Mouse (Mus musculus): ENCODE measurements at regions not wholly inside any gene's neighbourhood (a gene's known extent, or its start where the extent isn't known, plus 50 kb on each side); places are given as distances from the start of the nearest gene placed in this dataset.
"Not testable (repeated sequence)": the region's sequence is repeated elsewhere in the genome, so short reads cannot be mapped to it uniquely, and the experiment has no call there.

- Histone ChIP-seq H3K4me1 (ENCODE audit: control insufficient read depth, insufficient read depth, low read length) (no peaks in the 10 kb centered on the region), H3K9ac (ENCODE audit: low read length) (no peak overlapping the region), H3K27ac (replicated peaks; ENCODE audit: low read depth, low read length) (no peak overlapping the region), H3K27me3 (ENCODE audit: control insufficient read depth, insufficient read depth, low read length) (no peaks in the 10 kb centered on the region), H3K4me3 (ENCODE audit: low read depth, low read length) (no peak overlapping the region), H3K4me2 (ENCODE audit: low read depth, severe bottlenecking) (no peak overlapping the region), H3K36me3 (ENCODE audit: control insufficient read depth, insufficient read depth, low read length) (no peaks in the 10 kb centered on the region), H3K9me3 (ENCODE audit: control insufficient read depth, low read length) (no peaks in the 10 kb centered on the region)
- 92% methylated on average over 13 of the region's 13 CpGs for WGBS
- no peak for DNase-seq (ENCODE audit: low spot score)
- no peak for ATAC-seq (ENCODE audit: insufficient number of reproducible peaks, low FRiP score, low TSS enrichment, low read depth)
Measured at GRCm38 (mm10) chr8:88064414-88065110, 54.0 kb upstream of the Cnep1r1 start.

GRCm38 (mm10) chr8:88059107-88059506 lies 59.5 kb upstream of the Cnep1r1 start:
- not testable (repeated sequence) for H3K4me3 ChIP-seq (ENCODE audit: low read depth, low read length); ATAC-seq (ENCODE audit: insufficient number of reproducible peaks, low FRiP score, low TSS enrichment, low read depth); H3K9ac ChIP-seq (ENCODE audit: low read length); H3K4me1 ChIP-seq (ENCODE audit: control insufficient read depth, insufficient read depth, low read length); H3K4me2 ChIP-seq (ENCODE audit: low read depth, severe bottlenecking); H3K9me3 ChIP-seq (ENCODE audit: control insufficient read depth, low read length); H3K36me3 ChIP-seq (ENCODE audit: control insufficient read depth, insufficient read depth, low read length); DNase-seq (ENCODE audit: low spot score); H3K27ac ChIP-seq (replicated peaks; ENCODE audit: low read depth, low read length); H3K27me3 ChIP-seq (ENCODE audit: control insufficient read depth, insufficient read depth, low read length)
- 95% methylated on average over 1 of the region's 1 CpGs for WGBS

GRCm38 (mm10) chr8:88057686-88058234 lies 60.8 kb upstream of the Cnep1r1 start:
- Histone ChIP-seq H3K4me3 (ENCODE audit: low read depth, low read length) (no peak overlapping the region), H3K36me3 (ENCODE audit: control insufficient read depth, insufficient read depth, low read length) (no peaks in the 10 kb centered on the region), H3K9ac (ENCODE audit: low read length) (no peak overlapping the region), H3K27ac (replicated peaks; ENCODE audit: low read depth, low read length) (no peak overlapping the region), H3K27me3 (ENCODE audit: control insufficient read depth, insufficient read depth, low read length) (no peaks in the 10 kb centered on the region), H3K4me1 (ENCODE audit: control insufficient read depth, insufficient read depth, low read length) (no peaks in the 10 kb centered on the region), H3K4me2 (ENCODE audit: low read depth, severe bottlenecking) (no peak overlapping the region), H3K9me3 (ENCODE audit: control insufficient read depth, low read length) (no peaks in the 10 kb centered on the region)
- ATAC-seq (ENCODE audit: insufficient number of reproducible peaks, low FRiP score, low TSS enrichment, low read depth) (no peak), DNase-seq (ENCODE audit: low spot score) (no peak)
- WGBS: 91% methylated on average over 7 of the region's 7 CpGs

GRCm38 (mm10) chr8:88050651-88051050 lies 67.9 kb upstream of the Cnep1r1 start:
- Histone ChIP-seq H3K36me3 (ENCODE audit: control insufficient read depth, insufficient read depth, low read length) (no peaks in the 10 kb centered on the region), H3K27ac (replicated peaks; ENCODE audit: low read depth, low read length) (no peak overlapping the region), H3K4me1 (ENCODE audit: control insufficient read depth, insufficient read depth, low read length) (no peaks in the 10 kb centered on the region), H3K9ac (ENCODE audit: low read length) (no peak overlapping the region), H3K4me3 (ENCODE audit: low read depth, low read length) (no peak overlapping the region), H3K4me2 (ENCODE audit: low read depth, severe bottlenecking) (no peak overlapping the region), H3K9me3 (ENCODE audit: control insufficient read depth, low read length) (no peaks in the 10 kb centered on the region), H3K27me3 (ENCODE audit: control insufficient read depth, insufficient read depth, low read length) (no peaks in the 10 kb centered on the region)
- WGBS: 84% methylated on average over 10 of the region's 10 CpGs
- ATAC-seq (ENCODE audit: insufficient number of reproducible peaks, low FRiP score, low TSS enrichment, low read depth) (no peak), DNase-seq (ENCODE audit: low spot score) (no peak)

GRCm38 (mm10) chr8:88049091-88049490 lies 69.5 kb upstream of the Cnep1r1 start:
- Histone ChIP-seq H3K4me1 (ENCODE audit: control insufficient read depth, insufficient read depth, low read length) (no peaks in the 10 kb centered on the region), H3K4me3 (ENCODE audit: low read depth, low read length) (no peak overlapping the region), H3K36me3 (ENCODE audit: control insufficient read depth, insufficient read depth, low read length) (no peaks in the 10 kb centered on the region), H3K27ac (replicated peaks; ENCODE audit: low read depth, low read length) (no peak overlapping the region), H3K9me3 (ENCODE audit: control insufficient read depth, low read length) (no peaks in the 10 kb centered on the region), H3K4me2 (ENCODE audit: low read depth, severe bottlenecking) (no peak overlapping the region), H3K27me3 (ENCODE audit: control insufficient read depth, insufficient read depth, low read length) (no peaks in the 10 kb centered on the region), H3K9ac (ENCODE audit: low read length) (no peak overlapping the region)
- WGBS: 77% methylated on average over 5 of the region's 5 CpGs
- no peak for DNase-seq (ENCODE audit: low spot score)
- no peak for ATAC-seq (ENCODE audit: insufficient number of reproducible peaks, low FRiP score, low TSS enrichment, low read depth)

- no peaks in the 10 kb centered on the region for H3K36me3 ChIP-seq (ENCODE audit: control insufficient read depth, insufficient read depth, low read length)
- DNase-seq (ENCODE audit: low spot score) (no peak), ATAC-seq (ENCODE audit: insufficient number of reproducible peaks, low FRiP score, low TSS enrichment, low read depth) (no peak)
- no peaks in the 10 kb centered on the region for H3K9me3 ChIP-seq (ENCODE audit: control insufficient read depth, low read length)
- H3K4me3 ChIP-seq (ENCODE audit: low read depth, low read length): no peak overlapping the region
- H3K4me1 ChIP-seq (ENCODE audit: control insufficient read depth, insufficient read depth, low read length): no peaks in the 10 kb centered on the region
- no peak overlapping the region for H3K9ac ChIP-seq (ENCODE audit: low read length)
- WGBS: 83% methylated on average over 4 of the region's 4 CpGs
- H3K27ac ChIP-seq (replicated peaks; ENCODE audit: low read depth, low read length): no peak overlapping the region
- no peaks in the 10 kb centered on the region for H3K27me3 ChIP-seq (ENCODE audit: control insufficient read depth, insufficient read depth, low read length)
- no peak overlapping the region for H3K4me2 ChIP-seq (ENCODE audit: low read depth, severe bottlenecking)
Measured at GRCm38 (mm10) chr8:88045995-88046394, 72.6 kb upstream of the Cnep1r1 start.

GRCm38 (mm10) chr8:88039286-88039685 lies 79.3 kb upstream of the Cnep1r1 start:
- Histone ChIP-seq H3K4me2 (ENCODE audit: low read depth, severe bottlenecking) (no peak overlapping the region), H3K27me3 (ENCODE audit: control insufficient read depth, insufficient read depth, low read length) (no peaks in the 10 kb centered on the region), H3K36me3 (ENCODE audit: control insufficient read depth, insufficient read depth, low read length) (no peaks in the 10 kb centered on the region), H3K4me3 (ENCODE audit: low read depth, low read length) (no peak overlapping the region), H3K27ac (replicated peaks; ENCODE audit: low read depth, low read length) (no peak overlapping the region), H3K4me1 (ENCODE audit: control insufficient read depth, insufficient read depth, low read length) (no peaks in the 10 kb centered on the region), H3K9me3 (ENCODE audit: control insufficient read depth, low read length) (no peaks in the 10 kb centered on the region), H3K9ac (ENCODE audit: low read length) (no peak overlapping the region)
- DNase-seq (ENCODE audit: low spot score) (no peak), ATAC-seq (ENCODE audit: insufficient number of reproducible peaks, low FRiP score, low TSS enrichment, low read depth) (no peak)
- 23% methylated on average over 6 of the region's 6 CpGs for WGBS

- no peak overlapping the region for H3K9ac ChIP-seq (ENCODE audit: low read length)
- no peaks in the 10 kb centered on the region for H3K27me3 ChIP-seq (ENCODE audit: control insufficient read depth, insufficient read depth, low read length)
- no peaks in the 10 kb centered on the region for H3K36me3 ChIP-seq (ENCODE audit: control insufficient read depth, insufficient read depth, low read length)
- 88% methylated on average over 2 of the region's 2 CpGs for WGBS
- H3K9me3 ChIP-seq (ENCODE audit: control insufficient read depth, low read length): no peaks in the 10 kb centered on the region
- no peak overlapping the region for H3K4me3 ChIP-seq (ENCODE audit: low read depth, low read length)
- DNase-seq (ENCODE audit: low spot score) (no peak), ATAC-seq (ENCODE audit: insufficient number of reproducible peaks, low FRiP score, low TSS enrichment, low read depth) (no peak)
- no peak overlapping the region for H3K27ac ChIP-seq (replicated peaks; ENCODE audit: low read depth, low read length)
- H3K4me1 ChIP-seq (ENCODE audit: control insufficient read depth, insufficient read depth, low read length): no peaks in the 10 kb centered on the region
- H3K4me2 ChIP-seq (ENCODE audit: low read depth, severe bottlenecking): no peak overlapping the region
Measured at GRCm38 (mm10) chr8:88037994-88038393, 78.6 kb upstream of the Zfp423 start.

- WGBS: 80% methylated on average over 6 of the region's 6 CpGs
- Histone ChIP-seq H3K4me2 (ENCODE audit: low read depth, severe bottlenecking) (no peak overlapping the region), H3K9me3 (ENCODE audit: control insufficient read depth, low read length) (no peaks in the 10 kb centered on the region), H3K4me3 (ENCODE audit: low read depth, low read length) (no peak overlapping the region), H3K27me3 (ENCODE audit: control insufficient read depth, insufficient read depth, low read length) (no peaks in the 10 kb centered on the region), H3K27ac (replicated peaks; ENCODE audit: low read depth, low read length) (no peak overlapping the region), H3K36me3 (ENCODE audit: control insufficient read depth, insufficient read depth, low read length) (no peaks in the 10 kb centered on the region), H3K9ac (ENCODE audit: low read length) (no peak overlapping the region), H3K4me1 (ENCODE audit: control insufficient read depth, insufficient read depth, low read length) (no peaks in the 10 kb centered on the region)
- DNase-seq (ENCODE audit: low spot score) (peak; percentile 59), ATAC-seq (ENCODE audit: insufficient number of reproducible peaks, low FRiP score, low TSS enrichment, low read depth) (no peak)
Measured at GRCm38 (mm10) chr8:88033054-88033453, 73.7 kb upstream of the Zfp423 start.

Measured in limb, embryonic 11.5 days (tissue).